Mouse (Mus musculus): Measurements from ENCODE around the gene Tcirg1. TPM values are rescaled to one million over a fixed set of nuclear protein-coding genes. Genes with fewer than 3 reads are reported as not detected.

Tcirg1 gene
- polyA plus RNA-seq, 1 experiment = 7.7 TPM

GRCm38 (mm10) chr19:3935032-3935895 lies 28.3 kb upstream of the Tcirg1 start, which contains the start of gene Unc93b1:
Gene Unc93b1 (plus strand): TSS chr19:3935186.
- Histone ChIP-seq H3K27ac (replicated peaks; ENCODE audit: low read depth, low read length) (peak within 1 kb of the TSS; percentile 40), H3K4me1 (ENCODE audit: control insufficient read depth, insufficient read depth, insufficient read length, low read length) (peaks cover 7% of the 10 kb centered on the region)

GRCm38 (mm10) chr19:3931716-3932115 lies 24.8 kb upstream of the Tcirg1 start:
- Histone ChIP-seq H3K4me1 (ENCODE audit: control insufficient read depth, insufficient read depth, insufficient read length, low read length) (peaks cover 14% of the 10 kb centered on the region), H3K4me3 (ENCODE audit: insufficient read depth, low read depth, low read length) (no peak overlapping the region), H3K27ac (replicated peaks; ENCODE audit: low read depth, low read length) (peak overlapping the region; percentile 32)

More at GRCm38 (mm10) chr19:3935032-3935895, 28.3 kb upstream of the Tcirg1 start, which contains the start of gene Unc93b1:
- peak within 1 kb of the TSS; percentile 74 for H3K4me3 ChIP-seq (ENCODE audit: insufficient read depth, low read depth, low read length)

DNA sequence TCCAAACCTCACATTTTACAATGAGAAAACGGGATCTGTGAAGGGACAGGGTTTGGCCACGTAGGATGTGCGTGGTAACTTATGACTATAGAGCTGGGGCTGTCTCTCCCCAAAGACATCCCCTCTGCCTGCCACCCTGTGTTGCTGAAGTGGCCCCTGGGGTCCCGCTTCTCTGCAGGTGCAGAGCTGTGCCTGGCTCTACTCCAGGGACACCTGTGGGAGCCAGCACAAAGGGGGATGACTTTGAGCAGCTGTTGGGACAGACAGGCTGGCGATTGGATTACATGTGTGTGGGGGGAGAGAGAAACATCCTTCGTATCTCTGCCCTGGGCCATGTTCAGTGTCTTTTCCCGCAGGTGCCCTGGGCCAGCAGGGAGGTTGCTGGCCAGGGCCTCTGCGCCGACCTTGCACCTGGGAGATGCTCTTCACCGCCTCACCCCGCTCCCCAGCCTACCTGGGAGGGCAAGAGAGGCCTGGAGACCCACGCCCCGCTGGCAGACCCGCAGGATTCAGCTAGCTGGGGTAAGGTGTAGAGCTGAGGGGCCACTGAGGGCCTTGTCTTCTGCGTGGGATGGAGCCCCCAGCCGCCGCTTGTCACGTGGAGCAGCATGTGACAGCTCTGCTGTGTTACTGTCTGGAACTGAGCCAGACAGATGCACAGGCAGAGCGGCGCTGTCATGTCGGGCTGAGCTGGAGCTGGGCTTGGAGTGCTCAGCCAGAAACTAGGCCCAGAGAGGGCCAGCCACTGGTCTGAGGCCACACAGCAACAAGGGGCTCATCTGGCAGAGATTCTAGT lies 23.5 kb upstream of the Tcirg1 start:
- peak overlapping the region; percentile 68 for H3K27ac ChIP-seq (replicated peaks; ENCODE audit: low read depth, low read length)
- peaks cover 16% of the 10 kb centered on the region for H3K4me1 ChIP-seq (ENCODE audit: control insufficient read depth, insufficient read depth, insufficient read length, low read length)
- no peak overlapping the region for H3K4me3 ChIP-seq (ENCODE audit: insufficient read depth, low read depth, low read length)

DNA sequence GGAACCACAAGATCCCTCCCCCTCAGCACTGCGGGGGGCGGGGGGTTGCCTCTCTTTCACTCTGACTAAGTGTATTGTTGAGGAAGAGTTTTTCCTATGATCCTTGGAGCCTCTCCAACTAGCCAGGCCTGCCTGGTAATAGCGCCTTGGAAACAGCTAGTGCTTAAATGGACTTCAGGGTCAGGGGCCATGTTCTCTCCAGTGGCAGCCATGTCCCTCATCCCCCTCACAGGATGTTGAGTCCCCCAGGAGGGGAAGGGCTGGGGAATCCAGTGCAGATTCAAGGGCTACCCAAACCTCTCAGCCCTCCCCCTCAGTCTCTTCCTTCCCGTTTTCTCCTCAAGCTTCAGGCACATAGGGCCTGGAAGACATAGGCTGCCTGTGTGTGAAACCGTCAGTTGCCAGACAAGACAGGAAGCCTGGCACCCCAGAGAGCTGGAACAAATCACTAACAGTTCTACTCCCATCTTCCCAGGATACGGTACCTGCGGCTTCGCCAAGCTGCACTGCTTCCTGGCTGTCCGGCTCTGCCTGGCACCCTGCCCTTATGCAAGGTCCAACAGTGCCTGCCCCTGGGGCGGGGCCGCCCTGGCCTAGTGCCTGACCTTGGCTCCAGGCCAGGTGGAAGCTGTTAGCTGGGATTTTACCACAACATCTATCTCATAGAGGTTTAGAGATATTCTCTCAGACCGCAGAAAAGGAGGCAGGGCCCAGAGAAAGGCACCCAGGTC lies 22.4 kb upstream of the Tcirg1 start, which contains the start of gene Aldh3b1:
Gene Aldh3b1, minus strand, starts transcription at position 598 of the 731 bp plus-strand sequence.
- Histone ChIP-seq H3K4me1 (ENCODE audit: control insufficient read depth, insufficient read depth, insufficient read length, low read length) (peaks cover 17% of the 10 kb centered on the region), H3K27ac (replicated peaks; ENCODE audit: low read depth, low read length) (peak within 1 kb of the TSS; percentile 68), H3K4me3 (ENCODE audit: insufficient read depth, low read depth, low read length) (peak within 1 kb of the TSS; percentile 22)

DNA sequence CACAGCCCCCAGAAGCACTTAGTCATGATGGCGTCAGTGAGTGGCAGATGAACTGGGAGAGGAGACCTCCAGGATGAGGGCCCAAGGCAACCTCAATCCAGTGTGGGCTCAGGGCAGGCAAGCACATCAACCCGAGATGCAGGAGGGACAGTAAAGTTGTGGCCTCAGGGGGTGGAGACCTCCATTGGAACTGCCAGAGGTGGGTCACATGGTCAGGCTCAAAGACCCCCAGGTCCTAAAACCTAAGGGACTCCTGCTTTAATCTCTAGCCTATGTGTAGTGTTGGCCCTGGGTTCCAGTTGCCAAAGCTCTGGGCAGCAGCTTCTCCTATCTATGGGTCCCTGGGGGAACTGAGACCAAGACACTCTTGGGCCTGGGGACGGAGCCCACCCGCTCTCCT lies 21.8 kb upstream of the Tcirg1 start:
- H3K4me1 ChIP-seq (ENCODE audit: control insufficient read depth, insufficient read depth, insufficient read length, low read length) = peaks cover 23% of the 10 kb centered on the region
- no peak overlapping the region for H3K4me3 ChIP-seq (ENCODE audit: insufficient read depth, low read depth, low read length)
- H3K27ac ChIP-seq (replicated peaks; ENCODE audit: low read depth, low read length) = peak overlapping the region; percentile 68

DNA sequence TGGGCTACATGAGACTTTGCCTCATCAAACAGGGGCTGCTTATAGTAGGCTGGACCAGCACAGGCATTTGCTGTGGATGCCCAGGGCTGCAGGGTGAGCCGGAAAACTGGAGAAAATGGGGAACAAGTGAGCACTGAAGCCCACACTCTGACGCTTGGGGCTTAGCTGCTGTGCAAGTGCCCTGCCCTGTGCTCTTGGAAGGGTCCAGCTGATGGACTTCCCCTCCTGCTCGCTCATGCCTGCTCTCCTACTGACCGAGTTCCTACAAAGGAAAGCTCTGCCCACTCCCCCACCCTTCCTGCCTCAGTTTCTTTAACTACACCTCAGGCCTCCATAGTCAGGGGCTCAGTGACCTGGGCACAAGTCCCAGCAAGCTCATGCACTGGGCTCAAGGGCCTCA lies 21.1 kb upstream of the Tcirg1 start:
- Histone ChIP-seq H3K4me3 (ENCODE audit: insufficient read depth, low read depth, low read length) (no peak overlapping the region), H3K4me1 (ENCODE audit: control insufficient read depth, insufficient read depth, insufficient read length, low read length) (peaks cover 28% of the 10 kb centered on the region), H3K27ac (replicated peaks; ENCODE audit: low read depth, low read length) (peak overlapping the region; percentile 62)

DNA sequence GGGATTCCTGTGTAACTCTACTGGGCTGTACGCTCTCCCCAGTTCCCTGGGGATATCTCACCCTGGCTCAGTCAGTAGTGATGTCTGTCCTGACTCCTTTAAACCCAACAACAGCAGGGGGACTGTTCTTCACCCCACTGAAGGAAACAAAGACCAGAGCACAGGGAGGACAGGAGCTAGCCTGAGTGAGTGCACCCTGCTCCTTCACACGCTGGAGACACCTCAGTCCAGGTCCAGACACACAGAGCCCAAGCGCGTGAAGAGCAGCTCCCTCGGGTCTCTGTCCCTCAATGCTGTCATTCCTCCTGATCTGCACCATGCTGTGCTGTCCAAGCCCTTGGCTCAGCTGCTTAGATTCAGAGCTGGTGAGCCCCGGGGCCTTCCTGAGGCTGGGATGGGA lies 19.8 kb upstream of the Tcirg1 start:
- no peak overlapping the region for H3K4me3 ChIP-seq (ENCODE audit: insufficient read depth, low read depth, low read length)
- H3K27ac ChIP-seq (replicated peaks; ENCODE audit: low read depth, low read length) = peak overlapping the region; percentile 1
- H3K4me1 ChIP-seq (ENCODE audit: control insufficient read depth, insufficient read depth, insufficient read length, low read length) = peaks cover 35% of the 10 kb centered on the region

GRCm38 (mm10) chr19:3926279-3926678 lies 19.3 kb upstream of the Tcirg1 start:
- H3K27ac ChIP-seq (replicated peaks; ENCODE audit: low read depth, low read length) = peak overlapping the region; percentile 1; the same call in 1 of the 2 replicates
- H3K4me1 ChIP-seq (ENCODE audit: control insufficient read depth, insufficient read depth, insufficient read length, low read length) = peaks cover 35% of the 10 kb centered on the region
- no peak overlapping the region for H3K4me3 ChIP-seq (ENCODE audit: insufficient read depth, low read depth, low read length)

GRCm38 (mm10) chr19:3925859-3926258 lies 18.9 kb upstream of the Tcirg1 start:
- Histone ChIP-seq H3K4me1 (ENCODE audit: control insufficient read depth, insufficient read depth, insufficient read length, low read length) (peaks cover 34% of the 10 kb centered on the region), H3K4me3 (ENCODE audit: insufficient read depth, low read depth, low read length) (no peak overlapping the region), H3K27ac (replicated peaks; ENCODE audit: low read depth, low read length) (no peak overlapping the region)

DNA sequence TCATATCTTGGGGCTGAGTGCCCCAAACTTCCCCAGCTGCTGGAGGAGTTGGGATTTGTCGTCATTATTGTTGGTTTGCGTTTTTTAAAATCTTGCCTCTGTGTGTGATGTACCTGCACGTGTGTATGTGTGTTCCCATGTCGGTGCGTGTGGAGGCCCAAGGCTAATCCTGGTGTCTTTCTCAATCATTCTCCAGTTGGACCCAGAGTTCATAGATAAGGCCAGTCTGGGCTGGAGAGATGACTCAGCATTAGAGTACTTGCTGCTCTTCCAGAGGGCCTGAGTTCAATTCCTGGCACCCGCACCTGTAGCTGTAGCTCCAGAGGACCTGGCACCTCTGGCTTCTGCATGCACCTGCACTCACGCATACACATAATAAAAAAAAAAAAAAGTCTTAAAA lies 17.9 kb upstream of the Tcirg1 start:
- Histone ChIP-seq H3K4me3 (ENCODE audit: insufficient read depth, low read depth, low read length) (no peak overlapping the region), H3K27ac (replicated peaks; ENCODE audit: low read depth, low read length) (no peak overlapping the region), H3K4me1 (ENCODE audit: control insufficient read depth, insufficient read depth, insufficient read length, low read length) (peaks cover 24% of the 10 kb centered on the region)

DNA sequence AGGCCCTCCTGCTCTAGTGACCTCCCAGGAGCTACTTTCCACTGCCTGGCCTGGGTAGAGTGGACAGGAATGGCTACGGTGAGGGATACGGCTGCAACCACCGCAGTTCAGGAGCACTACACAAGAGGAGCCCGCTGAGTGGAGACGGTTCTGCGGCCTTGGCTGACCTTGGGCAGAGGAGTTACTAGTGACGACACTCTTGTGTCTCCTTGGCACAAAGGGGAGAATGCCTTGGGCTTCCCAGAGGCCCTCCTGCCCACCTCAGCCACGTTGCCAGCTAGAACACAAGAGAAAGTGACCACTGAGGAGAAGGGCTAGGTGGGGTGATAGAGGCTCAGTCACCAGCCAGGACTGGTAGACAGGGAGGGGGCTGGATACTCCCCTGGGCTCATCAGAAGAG lies 17.3 kb upstream of the Tcirg1 start:
- Histone ChIP-seq H3K27ac (replicated peaks; ENCODE audit: low read depth, low read length) (peak overlapping the region; percentile 66), H3K4me1 (ENCODE audit: control insufficient read depth, insufficient read depth, insufficient read length, low read length) (peaks cover 21% of the 10 kb centered on the region)

DNA sequence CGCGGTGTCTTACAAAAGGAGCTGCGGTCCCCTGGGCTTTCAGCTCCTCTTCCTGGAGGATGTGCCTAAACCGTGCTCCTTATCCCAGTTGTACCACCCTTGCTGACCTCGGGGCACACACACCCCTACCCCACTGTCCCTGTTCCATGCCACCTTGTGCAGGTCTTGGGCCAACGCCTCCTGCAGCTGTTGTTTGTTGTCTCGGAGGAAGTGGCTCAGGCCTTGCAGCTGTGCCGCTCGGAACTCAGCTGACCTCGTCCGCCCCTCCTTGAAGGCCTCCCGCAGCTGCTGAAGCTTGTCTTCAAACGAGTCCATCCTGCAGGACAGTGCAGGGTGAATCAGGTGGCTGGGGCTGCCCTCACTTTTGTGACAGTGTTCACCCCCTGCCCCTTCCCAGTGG lies 16.7 kb upstream of the Tcirg1 start:
- H3K4me3 ChIP-seq (ENCODE audit: insufficient read depth, low read depth, low read length) = no peak overlapping the region
- peak overlapping the region; percentile 66 for H3K27ac ChIP-seq (replicated peaks; ENCODE audit: low read depth, low read length)
- peaks cover 21% of the 10 kb centered on the region for H3K4me1 ChIP-seq (ENCODE audit: control insufficient read depth, insufficient read depth, insufficient read length, low read length)

More for the DNA sequence above, 17.3 kb upstream of the Tcirg1 start:
- no peak overlapping the region for H3K4me3 ChIP-seq (ENCODE audit: insufficient read depth, low read depth, low read length)

- Histone ChIP-seq H3K4me1 (ENCODE audit: control insufficient read depth, insufficient read depth, insufficient read length, low read length) (peaks cover 21% of the 10 kb centered on the region), H3K4me3 (ENCODE audit: insufficient read depth, low read depth, low read length) (no peak overlapping the region), H3K27ac (replicated peaks; ENCODE audit: low read depth, low read length) (peak overlapping the region; percentile 66)
Measured at GRCm38 (mm10) chr19:3922661-3923371, 15.9 kb upstream of the Tcirg1 start.

- Histone ChIP-seq H3K4me3 (ENCODE audit: insufficient read depth, low read depth, low read length) (no peak overlapping the region), H3K4me1 (ENCODE audit: control insufficient read depth, insufficient read depth, insufficient read length, low read length) (peaks cover 18% of the 10 kb centered on the region), H3K27ac (replicated peaks; ENCODE audit: low read depth, low read length) (no peak overlapping the region)
Measured at GRCm38 (mm10) chr19:3919928-3920327, 13.0 kb upstream of the Tcirg1 start.
